Mouse (Mus musculus) brain, embryonic 14.5 days (tissue): ENCODE results near the gene Slc1a2.

Experiments
- CTCF ChIP-seq: fragments of 200-500 bp; IDR thresholded peaks from 2 replicates; pipeline ENCODE4 v1.5.1; 2012; ENCODE audit warnings: inconsistent platforms, mild to moderate bottlenecking, moderate library complexity, borderline replicate concordance; ENCODE audit not compliant: insufficient read depth, insufficient read length; ENCODE audit errors: extremely low read depth
- POLR2A ChIP-seq: fragments of 200-500 bp; IDR thresholded peaks from 2 replicates; pipeline ENCODE4 v1.6.1; 2012; ENCODE audit warnings: mild to moderate bottlenecking, inconsistent platforms, borderline replicate concordance; ENCODE audit not compliant: poor library complexity, insufficient read depth, insufficient read length, severe bottlenecking; ENCODE audit errors: extremely low read depth

GRCm38 (mm10) chr2:102714320-102714719, 55.9 kb downstream of the Slc1a2 start:
- TF ChIP-seq POLR2A (no peak), CTCF (no peak)
